Mouse (Mus musculus): ENCODE measurements around the gene Gm20388.

Gene Gm20388

DNA sequence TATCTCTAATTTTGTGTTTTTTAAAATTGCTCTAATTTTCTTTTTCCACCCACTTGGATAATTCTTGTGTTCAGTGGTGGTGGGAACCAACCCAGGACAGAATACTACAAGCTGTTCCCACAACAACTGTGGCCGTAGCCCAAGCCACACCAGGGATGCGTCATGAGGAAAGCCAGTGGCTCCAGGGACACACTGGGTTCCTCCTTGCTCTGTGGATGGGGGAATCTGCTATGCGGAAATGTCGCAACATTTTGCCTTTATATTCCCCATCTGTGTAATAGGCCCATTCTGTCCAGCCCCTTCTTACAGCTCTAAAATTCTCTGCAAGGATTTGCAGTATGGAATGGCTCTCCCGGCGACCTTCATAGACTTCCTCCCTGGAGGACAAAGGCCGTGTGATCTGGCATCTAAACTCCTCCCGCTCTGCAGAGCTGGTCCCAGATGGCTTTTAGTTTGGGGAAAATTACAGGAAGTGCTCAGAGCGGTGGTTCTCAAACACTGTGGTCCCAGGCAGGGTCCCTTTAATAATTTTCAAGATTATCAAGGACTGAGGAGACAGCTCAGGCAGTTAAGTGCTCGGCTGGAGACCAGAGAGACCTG is 1270.7 kb downstream of the Gm20388 start:
- no peak for DNase-seq (ENCODE audit: low read depth, low spot score)

DNA sequence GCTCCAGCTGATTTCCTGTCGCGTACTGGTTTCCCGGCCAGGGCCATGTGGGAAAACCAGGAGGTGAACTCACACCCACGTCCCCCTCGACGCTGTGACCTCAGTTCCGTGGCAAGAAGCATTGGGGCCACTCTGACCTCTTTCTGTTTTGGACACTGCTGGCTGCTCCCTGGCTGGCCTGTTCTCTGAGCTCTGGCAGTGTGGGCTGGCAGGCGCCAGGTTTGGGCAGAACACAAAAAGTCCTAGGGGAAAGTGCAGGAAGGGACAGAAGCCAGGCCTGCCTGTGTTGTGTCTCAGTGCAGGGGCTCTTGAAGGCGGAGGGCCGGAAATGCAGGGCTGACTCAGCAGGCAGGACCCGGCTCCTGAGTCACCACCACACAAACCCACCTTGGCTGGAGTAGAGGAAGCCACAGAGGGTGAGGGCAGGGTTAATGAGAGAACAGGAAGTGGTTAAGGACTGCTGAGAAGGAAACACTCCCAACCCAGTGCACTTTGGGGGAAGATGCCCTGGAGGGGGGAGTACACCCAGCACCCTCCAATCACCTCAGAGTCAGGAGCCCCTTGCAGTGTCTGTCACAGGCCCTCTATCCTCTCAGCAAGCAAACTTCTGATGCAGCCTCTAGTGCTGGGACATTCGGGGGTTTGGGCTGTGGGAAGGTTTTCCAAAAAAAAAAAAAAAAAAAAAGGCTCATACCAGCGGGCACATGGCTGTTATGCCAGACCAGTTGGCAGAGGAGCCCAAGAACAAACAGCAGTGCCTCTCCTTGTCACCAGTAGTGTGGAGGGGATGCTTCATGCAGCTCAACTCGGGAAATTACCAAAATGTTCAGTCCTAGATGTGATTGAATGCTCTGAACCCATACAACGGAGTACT is 1277.1 kb downstream of the Gm20388 start:
- no peak for DNase-seq (ENCODE audit: low read depth, low spot score)

GRCm38 (mm10) chr8:121188994-121189393 is 1278.4 kb downstream of the Gm20388 start:
- no peak for DNase-seq (ENCODE audit: low read depth, low spot score)

- no peak for DNase-seq (ENCODE audit: low read depth, low spot score)
Observed at GRCm38 (mm10) chr8:121192451-121192850, 1281.8 kb downstream of the Gm20388 start.

- DNase-seq (ENCODE audit: low read depth, low spot score): no peak
Observed at GRCm38 (mm10) chr8:121195970-121196369, 1285.3 kb downstream of the Gm20388 start.

- no peak for DNase-seq (ENCODE audit: low read depth, low spot score)
Observed at GRCm38 (mm10) chr8:121196726-121197668, 1286.4 kb downstream of the Gm20388 start.

- DNase-seq (ENCODE audit: low read depth, low spot score): no peak
Observed at GRCm38 (mm10) chr8:121200069-121200468, 1289.4 kb downstream of the Gm20388 start.

DNA sequence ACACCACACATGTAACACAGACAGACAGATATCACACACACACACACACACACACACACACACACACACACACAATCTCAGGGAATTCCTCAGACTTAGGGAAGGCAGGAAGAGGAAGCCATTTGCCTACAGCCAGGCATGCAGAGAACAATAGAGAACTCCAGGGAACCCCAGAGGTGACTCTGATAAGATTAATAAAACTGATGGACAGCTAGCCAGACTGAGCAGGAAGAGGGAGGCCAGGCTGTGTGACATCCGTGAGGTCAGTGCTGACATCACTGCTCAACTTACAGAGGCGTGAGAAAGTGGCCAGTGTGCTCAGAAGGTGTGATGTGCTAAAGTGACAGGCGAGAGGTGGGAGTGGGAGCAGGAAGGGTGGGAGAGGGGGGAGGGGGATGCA is 1290.3 kb downstream of the Gm20388 start:
- no peak for DNase-seq (ENCODE audit: low read depth, low spot score)

- no peak for DNase-seq (ENCODE audit: low read depth, low spot score)
Observed at GRCm38 (mm10) chr8:121201651-121202050, 1291.0 kb downstream of the Gm20388 start.

GRCm38 (mm10) chr8:121203612-121204376 is 1293.2 kb downstream of the Gm20388 start:
- DNase-seq (ENCODE audit: low read depth, low spot score): no peak

DNA sequence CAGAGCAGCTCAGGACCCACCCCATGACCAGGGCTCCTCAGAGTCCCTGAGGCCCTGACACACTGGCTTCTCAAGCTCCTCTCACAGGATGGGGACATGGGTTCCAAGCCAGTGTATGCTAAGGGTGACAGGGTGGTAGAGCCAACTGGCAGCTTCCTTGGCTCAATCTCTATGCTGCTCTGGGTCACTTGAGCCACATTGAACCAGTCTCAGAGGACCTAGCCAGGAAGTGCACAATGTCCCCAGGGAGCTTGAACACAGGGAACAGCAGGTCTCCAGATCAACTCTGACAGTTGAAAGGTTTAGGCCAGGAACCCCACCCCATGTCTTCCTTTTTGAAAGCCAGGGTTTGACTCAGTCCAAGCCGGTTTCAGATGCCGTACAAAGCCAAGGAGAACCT is 1296.5 kb downstream of the Gm20388 start:
- no peak for DNase-seq (ENCODE audit: low read depth, low spot score)

- DNase-seq (ENCODE audit: low read depth, low spot score): no peak
Observed at GRCm38 (mm10) chr8:121210627-121211026, 1300.0 kb downstream of the Gm20388 start.

DNA sequence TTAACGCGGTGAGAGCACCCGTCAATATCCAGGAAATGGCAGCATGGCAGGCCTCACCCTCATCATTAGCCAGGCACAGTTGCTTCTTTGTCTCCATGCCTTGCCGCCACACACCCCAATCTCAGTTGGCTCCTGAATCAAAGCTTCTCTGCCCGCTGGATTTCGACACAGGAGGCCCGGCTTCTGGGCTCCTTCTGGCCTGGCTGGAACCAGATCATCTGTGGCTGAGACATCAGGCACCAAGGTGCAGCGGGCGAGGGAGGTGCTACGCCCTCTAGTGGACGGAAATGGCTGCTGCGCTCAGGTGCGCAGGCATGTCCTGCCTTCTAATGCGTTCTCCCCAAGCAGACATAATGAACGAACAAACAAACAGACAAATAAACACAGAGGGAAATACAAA is 1302.6 kb downstream of the Gm20388 start:
- no peak for DNase-seq (ENCODE audit: low read depth, low spot score)

GRCm38 (mm10) chr8:121213651-121214050 is 1303.0 kb downstream of the Gm20388 start:
- DNase-seq (ENCODE audit: low read depth, low spot score): no peak

GRCm38 (mm10) chr8:121214975-121215374 is 1304.3 kb downstream of the Gm20388 start:
- DNase-seq (ENCODE audit: low read depth, low spot score): no peak

GRCm38 (mm10) chr8:121216441-121216949 is 1305.9 kb downstream of the Gm20388 start:
- DNase-seq (ENCODE audit: low read depth, low spot score): no peak

DNA sequence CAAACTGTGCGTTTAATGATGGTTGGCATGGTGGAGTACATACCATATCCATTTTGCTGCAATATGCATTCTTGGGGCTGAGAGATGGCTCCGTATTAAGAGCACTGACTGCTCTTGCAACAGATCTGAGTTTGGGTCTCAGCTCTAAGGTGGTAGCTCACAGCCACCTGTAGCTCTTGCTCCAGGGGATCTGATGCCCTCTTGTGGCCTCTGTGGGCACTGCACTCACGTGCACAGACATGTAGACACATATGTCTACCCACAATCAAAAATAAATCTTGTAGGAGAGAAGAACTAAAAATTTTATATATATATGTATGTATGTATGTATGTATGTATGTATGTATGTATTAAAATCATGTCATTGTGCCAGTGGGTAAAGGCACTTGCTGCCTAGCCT is 1307.8 kb downstream of the Gm20388 start:
- DNase-seq (ENCODE audit: low read depth, low spot score): no peak

DNA sequence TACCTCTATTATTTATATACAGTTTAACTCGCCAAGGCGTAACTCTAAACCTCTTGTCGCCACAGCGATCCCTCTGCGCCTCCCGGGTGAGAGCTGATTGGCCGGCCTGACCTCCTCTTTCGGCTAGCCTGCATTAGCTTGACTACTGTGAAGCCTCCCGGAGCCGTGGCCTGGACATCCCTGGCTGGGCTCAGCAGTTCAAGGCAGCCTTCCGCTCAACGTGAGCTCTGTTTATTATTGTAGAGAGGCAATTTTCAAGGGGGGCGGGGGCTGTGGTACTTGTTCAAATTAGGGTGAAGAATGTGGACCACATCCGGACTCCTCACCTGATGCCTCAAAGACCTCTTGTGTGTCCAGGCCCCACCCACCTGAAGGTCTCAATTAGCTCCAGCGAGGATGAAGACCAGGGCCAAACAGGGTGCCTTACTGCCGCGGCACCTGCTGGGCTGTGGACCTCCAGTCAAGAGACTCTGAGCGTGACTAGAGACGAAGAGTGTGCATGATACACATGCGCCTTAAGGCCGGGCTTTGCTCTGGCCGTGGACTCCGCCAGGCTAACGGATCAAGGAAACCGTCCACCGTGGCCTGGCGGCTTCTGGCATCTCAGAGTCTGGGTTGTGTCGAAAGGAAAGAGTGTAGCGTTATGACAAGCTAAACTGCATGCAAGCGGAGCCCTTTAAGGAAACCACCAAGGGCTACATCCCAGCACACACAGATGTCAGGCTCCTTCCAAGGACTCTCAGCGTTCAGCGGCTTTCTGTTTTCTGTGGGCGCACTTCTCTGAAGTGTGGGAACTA is 1309.7 kb downstream of the Gm20388 start:
- no peak for DNase-seq (ENCODE audit: low read depth, low spot score)

- no peak for DNase-seq (ENCODE audit: low read depth, low spot score)
Observed at GRCm38 (mm10) chr8:121224709-121225108, 1314.1 kb downstream of the Gm20388 start.

DNA sequence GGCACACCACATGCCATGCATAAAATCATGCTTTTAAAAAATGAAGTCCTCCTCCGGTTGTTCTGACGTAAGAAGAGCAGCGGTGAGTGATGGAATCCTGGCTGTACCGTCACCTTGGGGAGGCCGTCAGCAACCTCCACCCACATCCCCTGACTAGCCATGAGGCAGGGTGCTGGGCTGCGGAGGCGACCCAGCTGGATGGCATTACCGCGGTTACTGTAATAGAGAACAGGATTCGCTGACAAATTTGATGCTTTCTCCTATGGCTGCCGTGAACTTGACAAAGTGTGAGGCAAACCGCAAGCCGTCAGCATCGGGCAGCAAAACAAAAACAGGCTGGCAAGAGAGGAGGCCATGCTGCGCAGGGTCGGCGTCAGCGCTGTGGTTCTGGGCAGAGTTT is 1317.1 kb downstream of the Gm20388 start:
- DNase-seq (ENCODE audit: low read depth, low spot score): no peak

Data from c-Kit-negative CD71-positive TER-119-positive erythroid progenitor cells, embryonic 14.5 days (primary cell).